Mouse (Mus musculus): ENCODE data around the gene Cep41. TPM values are rescaled to one million over a fixed set of nuclear protein-coding genes. Genes with fewer than 3 reads are reported as not detected.

The Cep41 gene
- polyA plus RNA-seq, 1 experiment from 2014 or later = 20.6 TPM

DNA sequence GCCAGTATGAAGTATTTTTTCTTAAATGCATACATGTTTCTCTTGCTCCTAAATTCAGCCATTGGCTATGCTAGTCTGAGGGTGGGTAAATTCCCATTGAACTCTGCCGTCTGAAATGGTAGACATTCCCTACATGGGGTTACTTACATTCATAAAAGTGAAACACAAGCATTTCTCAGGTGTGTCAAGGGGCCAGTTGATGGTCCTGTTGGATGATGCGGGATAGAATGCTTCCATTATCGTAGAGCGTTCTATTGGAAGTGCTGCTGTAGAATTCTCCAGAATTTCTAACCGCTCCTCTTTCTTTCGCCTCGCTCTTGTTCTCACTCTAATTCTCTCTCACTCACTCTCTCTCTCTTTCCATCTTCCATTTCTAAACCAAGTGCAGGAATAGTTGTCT, 82.8 kb downstream of the Cep41 start, which contains the start of gene Cpa5:
Cpa5 (plus strand) TSS at position 301 of the 400 bp plus-strand sequence.
- Histone ChIP-seq H3K4me2 (replicated peaks; ENCODE audit: low read depth, low read length) (no peak within 1 kb of the TSS), H3K4me1 (ENCODE audit: insufficient read depth, low read length) (peaks cover 9% of the 10 kb centered on the region), H3K4me3 (ENCODE audit: low read length) (no peak within 1 kb of the TSS), H3K9me3 (ENCODE audit: low read length) (no peaks in the 10 kb centered on the region), H3K27me3 (ENCODE audit: insufficient read depth, low read length) (no peaks in the 10 kb centered on the region), H3K36me3 (ENCODE audit: insufficient read depth, low read length) (no peaks in the 10 kb centered on the region), H3K9ac (replicated peaks; ENCODE audit: low read length) (no peak within 1 kb of the TSS), H3K27ac (ENCODE audit: low read length) (no peak within 1 kb of the TSS)
- ATAC-seq (ENCODE audit: low FRiP score, low TSS enrichment) = no peak
- 94% methylated on average over 7 of the region's 7 CpGs for WGBS

DNA sequence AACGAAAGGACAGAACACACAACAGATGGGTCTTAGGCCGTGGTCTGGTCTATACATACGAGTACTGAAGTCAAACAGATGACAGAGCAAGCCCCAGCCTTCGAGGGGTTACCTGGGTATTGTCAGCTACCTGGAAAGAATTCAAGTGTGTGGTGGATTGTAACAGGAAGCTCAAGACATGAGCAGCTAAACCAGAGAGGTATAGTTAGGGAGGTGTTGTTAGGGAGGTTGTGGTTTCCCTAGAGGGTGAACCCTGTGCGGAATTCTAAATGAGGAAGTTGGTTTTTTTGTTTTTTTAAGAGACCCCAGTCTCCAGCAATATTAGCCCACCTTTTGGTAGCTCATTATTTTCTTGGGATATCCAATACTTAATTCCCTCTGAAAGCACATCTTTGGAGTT, 87.9 kb downstream of the Cep41 start:
- H3K27me3 ChIP-seq (ENCODE audit: insufficient read depth, low read length) = no peaks in the 10 kb centered on the region

DNA sequence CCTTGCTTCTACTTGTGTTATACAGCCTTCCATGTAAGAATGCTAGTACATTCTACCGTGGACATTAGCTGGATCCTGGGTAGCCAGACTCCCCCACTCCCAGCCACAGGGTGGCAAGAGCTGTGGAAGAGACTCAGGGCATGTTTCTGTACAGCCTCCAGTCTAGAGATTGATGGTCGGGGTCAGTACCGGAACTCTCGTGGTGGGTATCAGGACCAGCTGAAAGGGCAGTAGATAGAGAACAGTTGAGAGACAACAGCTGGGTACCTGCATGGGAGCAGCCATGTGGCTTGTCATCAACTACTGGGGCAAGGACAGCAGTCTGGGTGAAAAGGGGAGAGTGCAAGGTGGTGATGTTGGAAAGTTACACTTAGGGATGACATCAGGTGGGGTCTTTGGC, 88.4 kb downstream of the Cep41 start:
- no peak overlapping the region for H3K27ac ChIP-seq (ENCODE audit: low read length)

More for the DNA sequence above, 87.9 kb downstream of the Cep41 start:
- H3K4me1 ChIP-seq (ENCODE audit: insufficient read depth, low read length) = peaks cover 8% of the 10 kb centered on the region; the same call in 1 of the 2 replicates
- no peaks in the 10 kb centered on the region for H3K9me3 ChIP-seq (ENCODE audit: low read length)
- WGBS = 58% methylated on average over 5 of the region's 5 CpGs
- H3K27ac ChIP-seq (ENCODE audit: low read length) = no peak overlapping the region
- ATAC-seq (ENCODE audit: low FRiP score, low TSS enrichment) = no peak
- H3K9ac ChIP-seq (replicated peaks; ENCODE audit: low read length) = no peak overlapping the region
- H3K36me3 ChIP-seq (ENCODE audit: insufficient read depth, low read length) = no peaks in the 10 kb centered on the region
- no peak overlapping the region for H3K4me2 ChIP-seq (replicated peaks; ENCODE audit: low read depth, low read length)
- no peak overlapping the region for H3K4me3 ChIP-seq (ENCODE audit: low read length)

DNA sequence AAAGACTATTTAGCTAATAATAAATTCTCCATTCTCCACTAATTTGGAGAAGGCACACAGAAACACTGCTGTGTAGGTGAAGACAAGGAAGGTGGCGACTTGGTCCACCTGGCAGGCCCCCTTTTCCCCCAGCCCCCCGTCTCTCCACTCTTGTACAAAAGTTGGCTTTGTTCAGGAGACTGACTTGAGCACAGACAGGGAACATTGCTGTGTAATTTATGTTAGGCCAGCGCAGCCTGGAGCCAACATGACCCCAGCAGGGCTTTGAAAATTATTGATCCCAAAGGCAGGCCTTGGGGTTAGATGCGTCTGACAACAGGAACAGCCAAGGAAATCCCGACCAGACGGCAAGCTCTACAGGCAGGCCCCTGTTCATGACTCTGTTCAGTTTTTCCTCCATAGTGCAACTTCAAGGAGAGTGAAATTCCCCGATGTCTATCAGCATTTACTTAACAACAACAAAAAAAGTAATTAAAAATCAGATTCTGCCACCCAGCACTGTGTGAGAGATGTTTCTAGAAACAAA, 89.1 kb downstream of the Cep41 start:
- no peaks in the 10 kb centered on the region for H3K9me3 ChIP-seq (ENCODE audit: low read length)
- no peaks in the 10 kb centered on the region for H3K36me3 ChIP-seq (ENCODE audit: insufficient read depth, low read length)
- no peak overlapping the region for H3K4me3 ChIP-seq (ENCODE audit: low read length)
- no peaks in the 10 kb centered on the region for H3K27me3 ChIP-seq (ENCODE audit: insufficient read depth, low read length)
- no peak overlapping the region for H3K4me2 ChIP-seq (replicated peaks; ENCODE audit: low read depth, low read length)
- no peak overlapping the region for H3K27ac ChIP-seq (ENCODE audit: low read length)
- WGBS = 39% methylated on average over 7 of the region's 7 CpGs
- H3K9ac ChIP-seq (replicated peaks; ENCODE audit: low read length) = no peak overlapping the region
- H3K4me1 ChIP-seq (ENCODE audit: insufficient read depth, low read length) = peaks cover 15% of the 10 kb centered on the region; the same call in 1 of the 2 replicates
- ATAC-seq (ENCODE audit: low FRiP score, low TSS enrichment) = no peak

More for the DNA sequence above, 88.4 kb downstream of the Cep41 start:
- 71% methylated on average over 4 of the region's 4 CpGs for WGBS
- no peaks in the 10 kb centered on the region for H3K27me3 ChIP-seq (ENCODE audit: insufficient read depth, low read length)
- no peaks in the 10 kb centered on the region for H3K36me3 ChIP-seq (ENCODE audit: insufficient read depth, low read length)
- peaks cover 13% of the 10 kb centered on the region; the same call in 1 of the 2 replicates for H3K4me1 ChIP-seq (ENCODE audit: insufficient read depth, low read length)
- no peaks in the 10 kb centered on the region for H3K9me3 ChIP-seq (ENCODE audit: low read length)
- H3K4me3 ChIP-seq (ENCODE audit: low read length) = no peak overlapping the region
- no peak overlapping the region for H3K4me2 ChIP-seq (replicated peaks; ENCODE audit: low read depth, low read length)
- no peak for ATAC-seq (ENCODE audit: low FRiP score, low TSS enrichment)
- H3K9ac ChIP-seq (replicated peaks; ENCODE audit: low read length) = no peak overlapping the region

MicroRNA genes within 50 kb of the gene (microRNA counts, 519-probe panel; counts per million panel counts)
- microRNA mmu-miR-335-3p (3,819 counts per million, percentile 87 among the panel's probes with 10 or more counts), microRNA mmu-miR-335-5p (5,287 counts per million, percentile 98 among the panel's probes with 10 or more counts)

Small RNAs within 50 kb of the gene (microRNA-seq; reads per million reads assigned to microRNA genes)
- 69,276 reads per million, percentile 100 among the genes with 10 or more reads in this experiment for gene Mir335

Other genes starting within 250 kb of the Cep41 start
- 45.6 and 51.4 TPM in 2 replicates for gene Tmem209, start 184.0 kb downstream of the Cep41 start, polyA plus RNA-seq (2015; fragmentation: Nextera tagmentation; extraction: Ambion mirVana)
- 0.17 and 0.37 TPM in 2 replicates for gene Ssmem1, start 183.9 kb downstream of the Cep41 start, polyA plus RNA-seq (2015; fragmentation: Nextera tagmentation; extraction: Ambion mirVana)
- 15.9 and 17.5 TPM in 2 replicates for gene Cpa2, start 152.2 kb downstream of the Cep41 start, polyA plus RNA-seq (2015; fragmentation: Nextera tagmentation; extraction: Ambion mirVana)
- 0.12 and 0.14 TPM in 2 replicates for gene Cpa4, start 125.4 kb downstream of the Cep41 start, polyA plus RNA-seq (2015; fragmentation: Nextera tagmentation; extraction: Ambion mirVana)
- gene Cpa5, start 82.7 kb downstream of the Cep41 start, polyA plus RNA-seq (2015; fragmentation: Nextera tagmentation; extraction: Ambion mirVana) = 0.64 and 0.66 TPM in 2 replicates
- 1.8 and 2.4 TPM in 2 replicates for gene Cpa1, start 54.5 kb downstream of the Cep41 start, polyA plus RNA-seq (2015; fragmentation: Nextera tagmentation; extraction: Ambion mirVana)
- 2,098 and 2,228 TPM in 2 replicates for gene Mest, start 29.8 kb upstream of the Cep41 start, polyA plus RNA-seq (2015; fragmentation: Nextera tagmentation; extraction: Ambion mirVana)
- 21.8 and 25.4 TPM in 2 replicates for gene Copg2, start 203.0 kb upstream of the Cep41 start, polyA plus RNA-seq (2015; fragmentation: Nextera tagmentation; extraction: Ambion mirVana)
- 0.21 and 0.37 TPM in 2 replicates for gene Tsga13, start 221.8 kb upstream of the Cep41 start, polyA plus RNA-seq (2015; fragmentation: Nextera tagmentation; extraction: Ambion mirVana)

Data from kidney, embryonic 16.5 days (tissue).